Mouse (Mus musculus) CH12.LX (cell line): ENCODE measurements at regions not wholly inside any gene's neighbourhood (a gene's known extent, or its start where the extent isn't known, plus 50 kb on each side); places are given as distances from the start of the nearest gene placed in this dataset.

Experiments
- DNase-seq: peaks from one replicate; pipeline ENCODE4 v3.0.0-alpha.2; 2013; ENCODE audit errors: extremely low read depth
- H3K27ac ChIP-seq: 2 replicates; pipeline ENCODE4 v1.5.1; 2012; ENCODE audit warnings: low read depth, mild to moderate bottlenecking, control low read depth, moderate library complexity; ENCODE audit not compliant: insufficient read depth
- H3K27me3 ChIP-seq: replicated peaks from 2 replicates; pipeline ENCODE3; 2012; ENCODE audit warnings: inconsistent platforms
- H3K36me3 ChIP-seq, 2 experiments: replicated peaks in 1 of 2; 2 replicates each; pipeline versions ENCODE3 to v1.6.1; 2012; ENCODE audit warnings: inconsistent platforms in 1 of 2, low read length in 1 of 2, mild to moderate bottlenecking in 1 of 2, mixed read lengths in 1 of 2, moderate library complexity in 1 of 2; ENCODE audit not compliant: control insufficient read depth in 1 of 2, insufficient read depth in 1 of 2
- H3K4me1 ChIP-seq, 2 experiments: 2 replicates each; pipeline ENCODE4 v1.6.1; 2012; ENCODE audit warnings: inconsistent platforms in 1 of 2, moderate library complexity in 1 of 2; ENCODE audit not compliant: insufficient read depth in 2 of 2, control insufficient read depth in 1 of 2
- H3K4me2 ChIP-seq: 2 replicates; pipeline ENCODE4 v1.6.1; 2012; ENCODE audit warnings: low read depth, mild to moderate bottlenecking, control low read depth; ENCODE audit not compliant: poor library complexity, insufficient read depth, severe bottlenecking
- H3K4me3 ChIP-seq, 3 experiments: fragments of 150-350 bp in 1 of 3; sonication (generic) in 1 of 3; replicated peaks in 1 of 3; 2 replicates each; pipeline versions ENCODE3 to v1.5.1; 2011 to 2012; ENCODE audit warnings: low read depth in 2 of 3, low read length in 2 of 3, mild to moderate bottlenecking in 2 of 3, moderate library complexity in 2 of 3, control low read depth in 1 of 3, improper control_type of control experiment in 1 of 3, inconsistent platforms in 1 of 3, mixed read lengths in 1 of 3; ENCODE audit not compliant: poor library complexity in 1 of 3
- H3K79me2 ChIP-seq: replicated peaks from 2 replicates; pipeline ENCODE4 v1.6.1; 2012; ENCODE audit warnings: mild to moderate bottlenecking, moderate library complexity; ENCODE audit not compliant: control insufficient read depth, poor library complexity, insufficient read depth, severe bottlenecking; ENCODE audit errors: extremely low read depth
- H3K9ac ChIP-seq: 2 replicates; pipeline ENCODE4 v1.6.1; 2012; ENCODE audit warnings: low read depth, mild to moderate bottlenecking, control low read depth, moderate library complexity; ENCODE audit not compliant: insufficient read depth
- H3K9me3 ChIP-seq: replicated peaks from 2 replicates; pipeline ENCODE3; 2012; ENCODE audit warnings: low read length, inconsistent platforms, mixed read lengths
- BHLHE40 ChIP-seq: IDR thresholded peaks from 2 replicates; pipeline ENCODE4 v1.6.1; 2011; ENCODE audit warnings: mild to moderate bottlenecking, low read depth, low read length, improper control_type of control experiment
- CHD2 ChIP-seq: IDR thresholded peaks from 2 replicates; pipeline ENCODE4 v1.6.1; 2011; ENCODE audit warnings: low read length, improper control_type of control experiment
- CTCF ChIP-seq, 2 experiments: IDR thresholded peaks in 1 of 2; conservative IDR thresholded peaks in 1 of 2; 2 replicates each; pipeline ENCODE4 v1.5.1; 2011 to 2012; ENCODE audit warnings: low read depth in 2 of 2, low read length in 2 of 2, improper control_type of control experiment in 1 of 2, inconsistent platforms in 1 of 2, mild to moderate bottlenecking in 1 of 2, moderate library complexity in 1 of 2
- E2F4 ChIP-seq: IDR thresholded peaks from 2 replicates; pipeline ENCODE4 v1.6.1; 2011; ENCODE audit warnings: low read depth, low read length, improper control_type of control experiment; ENCODE audit not compliant: insufficient replicate concordance
- ELF1 ChIP-seq: IDR thresholded peaks from 2 replicates; pipeline ENCODE4 v1.6.1; 2014; ENCODE audit warnings: low read depth, mild to moderate bottlenecking, inconsistent platforms, low read length, improper control_type of control experiment
- HCFC1 ChIP-seq: IDR thresholded peaks from 2 replicates; pipeline ENCODE4 v1.6.1; 2012; ENCODE audit warnings: low read depth, mild to moderate bottlenecking, inconsistent platforms, low read length, improper control_type of control experiment
- IRF4 ChIP-seq: IDR thresholded peaks from 2 replicates; pipeline ENCODE4 v1.6.1; 2014; ENCODE audit warnings: low read depth, mild to moderate bottlenecking, inconsistent platforms, low read length, improper control_type of control experiment
- JUND ChIP-seq: conservative IDR thresholded peaks from 2 replicates; pipeline ENCODE4 v1.6.1; 2011; ENCODE audit warnings: low read depth, low read length, improper control_type of control experiment
- KAT2A ChIP-seq: IDR thresholded peaks from 2 replicates; pipeline ENCODE4 v1.6.1; 2012; ENCODE audit warnings: low read length, improper control_type of control experiment, inconsistent platforms; ENCODE audit not compliant: insufficient replicate concordance
- MAFK ChIP-seq: IDR thresholded peaks from 2 replicates; pipeline ENCODE4 v1.6.1; 2011; ENCODE audit warnings: low read length, improper control_type of control experiment; ENCODE audit not compliant: insufficient replicate concordance
- MAX ChIP-seq: IDR thresholded peaks from 2 replicates; pipeline ENCODE4 v1.6.1; 2011; ENCODE audit warnings: low read length, improper control_type of control experiment
- MAZ ChIP-seq: IDR thresholded peaks from 2 replicates; pipeline ENCODE4 v1.6.1; 2012; ENCODE audit warnings: low read depth, mild to moderate bottlenecking, inconsistent platforms, low read length, improper control_type of control experiment, moderate library complexity
- MEF2A ChIP-seq: IDR thresholded peaks from 2 replicates; pipeline ENCODE4 v1.6.1; 2014; ENCODE audit warnings: low read depth, mild to moderate bottlenecking, inconsistent platforms, low read length, improper control_type of control experiment, borderline replicate concordance
- MYC ChIP-seq: IDR thresholded peaks from 2 replicates; pipeline ENCODE4 v1.6.1; 2011; ENCODE audit warnings: low read depth, mild to moderate bottlenecking, improper control_type of control experiment, low read length
- PAX5 ChIP-seq: IDR thresholded peaks from 2 replicates; pipeline ENCODE4 v1.6.1; 2012; ENCODE audit warnings: low read length, inconsistent platforms, mixed read lengths
- POLR2A ChIP-seq: IDR thresholded peaks from 2 replicates; pipeline ENCODE4 v1.6.1; 2011; ENCODE audit warnings: low read depth, mild to moderate bottlenecking, improper control_type of control experiment, low read length
- RCOR1 ChIP-seq: conservative IDR thresholded peaks from 2 replicates; pipeline ENCODE4 v1.6.1; 2012; ENCODE audit warnings: low read depth, mild to moderate bottlenecking, inconsistent platforms, low read length, improper control_type of control experiment
- SIN3A ChIP-seq: IDR thresholded peaks from 2 replicates; pipeline ENCODE4 v1.6.1; 2012; ENCODE audit warnings: low read length, improper control_type of control experiment, inconsistent platforms
- TBP ChIP-seq: conservative IDR thresholded peaks from 2 replicates; pipeline ENCODE4 v1.6.1; 2011; ENCODE audit warnings: low read depth, low read length, improper control_type of control experiment
- TCF12 ChIP-seq: IDR thresholded peaks from 2 replicates; pipeline ENCODE4 v1.6.1; 2014; ENCODE audit warnings: low read depth, mild to moderate bottlenecking, inconsistent platforms, low read length, improper control_type of control experiment
- UBTF ChIP-seq: IDR thresholded peaks from 2 replicates; pipeline ENCODE4 v1.6.1; 2012; ENCODE audit warnings: low read depth, mild to moderate bottlenecking, inconsistent platforms, low read length, improper control_type of control experiment, moderate library complexity
- ZKSCAN1 ChIP-seq: IDR thresholded peaks from 2 replicates; pipeline ENCODE4 v1.6.1; 2012; ENCODE audit warnings: low read depth, inconsistent platforms, low read length, improper control_type of control experiment, borderline replicate concordance
- ZNF384 ChIP-seq: IDR thresholded peaks from 2 replicates; pipeline ENCODE4 v1.6.1; 2012; ENCODE audit warnings: low read depth, low read length, improper control_type of control experiment, inconsistent platforms
- dilution Hi-C: fragments of 300-500 bp; cut with MboI; formaldehyde crosslinking; loops from 2 replicates; pipeline ENCODE4 v1.14.3; 2020; ENCODE audit warnings: low sequenced_read_pairs; ENCODE audit not compliant: extremely low pct_unique_long_range_greater_than_20kb, extremely low pct_ligation_motif_present
- in situ Hi-C: fragments of 300-500 bp; cut with MboI; formaldehyde crosslinking; loops from 3 replicates; pipeline ENCODE4 v1.14.3; 2019; ENCODE audit warnings: low sequenced_read_pairs, low pct_ligation_motif_present, low pct_unique_long_range_greater_than_20kb, mixed read lengths

GRCm38 (mm10) chr6:49686776-49687175 is 135.7 kb upstream of the Npy start:
- DNase-seq = no peak
- dilution Hi-C loops = no loop called here
- Histone ChIP-seq H3K27ac (no peak overlapping the region), H3K36me3 (no peaks in the 10 kb centered on the region), H3K79me2 (no peaks in the 10 kb centered on the region), H3K4me1 (peaks cover 0 to 22% of the 10 kb centered on the region in 2 experiments; a peak in 2 of 4 replicates), H3K9ac (no peak overlapping the region), H3K4me3 (no peak overlapping the region), H3K9me3 (no peaks in the 10 kb centered on the region), H3K27me3 (no peaks in the 10 kb centered on the region), H3K4me2 (no peak overlapping the region)
- in situ Hi-C loops = no loop called here
- TF ChIP-seq IRF4 (no peak), BHLHE40 (no peak), ZKSCAN1 (no peak), MYC (no peak), TCF12 (no peak)

GRCm38 (mm10) chr6:49692032-49692539 is 130.4 kb upstream of the Npy start:
- no peaks in the 10 kb centered on the region for H3K27me3 ChIP-seq
- peaks cover 0 to 28% of the 10 kb centered on the region in 2 experiments; a peak in 3 of 4 replicates for H3K4me1 ChIP-seq
- DNase-seq = no peak
- H3K4me3 ChIP-seq = no peak overlapping the region
- in situ Hi-C loops = no loop called here
- no peaks in the 10 kb centered on the region for H3K36me3 ChIP-seq
- no peak overlapping the region for H3K27ac ChIP-seq
- H3K9ac ChIP-seq = no peak overlapping the region
- dilution Hi-C loops = no loop called here
- no peak for TF ChIP-seq BHLHE40
- no peak for TF ChIP-seq HCFC1
- TF ChIP-seq IRF4 = no peak
- no peak for TF ChIP-seq MAFK
- no peak for TF ChIP-seq MAZ
- no peak for TF ChIP-seq POLR2A
- no peak for TF ChIP-seq SIN3A
- TF ChIP-seq KAT2A = no peak
- no peak for TF ChIP-seq JUND
- no peak for TF ChIP-seq E2F4
- TF ChIP-seq PAX5 = no peak
- TF ChIP-seq CHD2 = no peak
- TF ChIP-seq, all 38 proteins: peak for 0
- H3K79me2 ChIP-seq = no peaks in the 10 kb centered on the region
- no peak overlapping the region for H3K4me2 ChIP-seq
- H3K9me3 ChIP-seq = no peaks in the 10 kb centered on the region

- Histone ChIP-seq H3K36me3 (no peaks in the 10 kb centered on the region), H3K27me3 (no peaks in the 10 kb centered on the region), H3K9ac (no peak overlapping the region), H3K9me3 (no peaks in the 10 kb centered on the region), H3K4me3 (no peak overlapping the region), H3K27ac (no peak overlapping the region), H3K79me2 (no peaks in the 10 kb centered on the region), H3K4me2 (no peak overlapping the region), H3K4me1 (peaks cover 0 to 24% of the 10 kb centered on the region in 2 experiments; a peak in 3 of 4 replicates)
- no peak for DNase-seq
- in situ Hi-C loops = no loop called here
- TF ChIP-seq ZNF384 (no peak), JUND (no peak), TBP (no peak), BHLHE40 (no peak), POLR2A (no peak), MAX (no peak), RCOR1 (no peak), MEF2A (no peak), CTCF (conservative IDR thresholded peaks at IDR 0.05 in 1 of 2, IDR thresholded peaks at IDR 0.05 in 1 of 2; ENCODE audit: low read depth in 2 of 2, low read length in 2 of 2) (no peak), ZKSCAN1 (no peak), ELF1 (no peak), UBTF (no peak)
- dilution Hi-C loops = no loop called here
Measured at GRCm38 (mm10) chr6:49694851-49695250, 127.7 kb upstream of the Npy start.
